Mouse (Mus musculus) liver, postnatal 0 days (tissue): ENCODE data around the gene Tjp1.

Experiments
- CTCF ChIP-seq: sonication (generic); IDR thresholded peaks from 2 replicates; pipeline ENCODE4 v1.5.1; 2016; ENCODE audit warnings: antibody characterized with exemption, low read depth
- EP300 ChIP-seq: IDR thresholded peaks from 2 replicates; pipeline ENCODE4 v1.6.1; 2016; ENCODE audit warnings: antibody characterized with exemption, low read depth, mild to moderate bottlenecking

GRCm38 (mm10) chr7:65388243-65389013 lies 139.2 kb downstream of the Tjp1 start:
- TF ChIP-seq CTCF (no peak), EP300 (no peak)
